Mouse (Mus musculus): ENCODE measurements at regions not wholly inside any gene's neighbourhood (a gene's known extent, or its start where the extent isn't known, plus 50 kb on each side); places are given as distances from the start of the nearest gene placed in this dataset.
A peak's percentile ranks its signal among the peaks of the same experiment; 100 is the strongest.

- DNase-seq (ENCODE audit: low read depth, low spot score) = no peak
Observed at GRCm38 (mm10) chr4:74466081-74466480, 223.8 kb downstream of the Kdm4c start.

GRCm38 (mm10) chr4:74512489-74512888 lies 270.2 kb downstream of the Kdm4c start:
- no peak for DNase-seq (ENCODE audit: low read depth, low spot score)

GRCm38 (mm10) chr4:74553888-74554287 lies 311.6 kb downstream of the Kdm4c start:
- peak; percentile 14 for DNase-seq (ENCODE audit: low read depth, low spot score)

GRCm38 (mm10) chr4:74563565-74563964 lies 321.3 kb downstream of the Kdm4c start:
- peak; percentile 46 for DNase-seq (ENCODE audit: low read depth, low spot score)

- no peak for DNase-seq (ENCODE audit: low read depth, low spot score)
Observed at GRCm38 (mm10) chr4:74586400-74586799, 344.1 kb downstream of the Kdm4c start.

GRCm38 (mm10) chr4:74587125-74587524 lies 344.8 kb downstream of the Kdm4c start:
- no peak for DNase-seq (ENCODE audit: low read depth, low spot score)

GRCm38 (mm10) chr4:74588761-74589160 lies 346.5 kb downstream of the Kdm4c start:
- DNase-seq (ENCODE audit: low read depth, low spot score) = no peak

GRCm38 (mm10) chr4:74613032-74613431 lies 370.7 kb downstream of the Kdm4c start:
- DNase-seq (ENCODE audit: low read depth, low spot score) = no peak
